Mouse (Mus musculus): ENCODE results near the gene Rgs3.
"Not testable (repeated sequence)": the region's sequence is repeated elsewhere in the genome, so short reads cannot be mapped to it uniquely, and the experiment has no call there.

The Rgs3 gene

GRCm38 (mm10) chr4:62551966-62552365, 7.7 kb upstream of the Rgs3 start:
- no peak for DNase-seq (ENCODE audit: low read depth, low spot score)

- DNase-seq (ENCODE audit: low read depth, low spot score) = no peak
These were observed 2.2 kb upstream of the Rgs3 start for GRCm38 (mm10) chr4:62557436-62557835.

- DNase-seq (ENCODE audit: low read depth, low spot score) = peak; percentile 72
These were observed 1.4 kb downstream of the Rgs3 start for GRCm38 (mm10) chr4:62560963-62561629.

GRCm38 (mm10) chr4:62561630-62562001, 2.0 kb downstream of the Rgs3 start:
- no peak for DNase-seq (ENCODE audit: low read depth, low spot score)

GRCm38 (mm10) chr4:62562006-62562405, 2.4 kb downstream of the Rgs3 start:
- no peak for DNase-seq (ENCODE audit: low read depth, low spot score)

- no peak for DNase-seq (ENCODE audit: low read depth, low spot score)
These were observed 6.9 kb downstream of the Rgs3 start for GRCm38 (mm10) chr4:62566530-62566929.

- no peak for DNase-seq (ENCODE audit: low read depth, low spot score)
These were observed 8.0 kb downstream of the Rgs3 start for GRCm38 (mm10) chr4:62567696-62568095.

- no peak for DNase-seq (ENCODE audit: low read depth, low spot score)
These were observed 8.7 kb downstream of the Rgs3 start for GRCm38 (mm10) chr4:62568359-62568758.

- no peak for DNase-seq (ENCODE audit: low read depth, low spot score)
These were observed 10.0 kb downstream of the Rgs3 start for GRCm38 (mm10) chr4:62569603-62570002.

GRCm38 (mm10) chr4:62570029-62570428, 10.4 kb downstream of the Rgs3 start:
- no peak for DNase-seq (ENCODE audit: low read depth, low spot score)

- DNase-seq (ENCODE audit: low read depth, low spot score) = peak; percentile 17
These were observed 23.0 kb downstream of the Rgs3 start for GRCm38 (mm10) chr4:62582365-62583264.

- DNase-seq (ENCODE audit: low read depth, low spot score) = peak; percentile 56
These were observed 23.8 kb downstream of the Rgs3 start for GRCm38 (mm10) chr4:62583265-62584092.

- DNase-seq (ENCODE audit: low read depth, low spot score) = no peak
These were observed 27.4 kb downstream of the Rgs3 start for GRCm38 (mm10) chr4:62587067-62587466.

GRCm38 (mm10) chr4:62590878-62591277, 31.2 kb downstream of the Rgs3 start:
- DNase-seq (ENCODE audit: low read depth, low spot score) = no peak

- DNase-seq (ENCODE audit: low read depth, low spot score) = peak; percentile 16
These were observed 31.7 kb downstream of the Rgs3 start for GRCm38 (mm10) chr4:62591326-62591725.

GRCm38 (mm10) chr4:62593546-62594240, 34.0 kb downstream of the Rgs3 start:
- not testable (repeated sequence) for DNase-seq (ENCODE audit: low read depth, low spot score)

- DNase-seq (ENCODE audit: low read depth, low spot score) = no peak
These were observed 34.8 kb downstream of the Rgs3 start for GRCm38 (mm10) chr4:62594442-62594841.

- no peak for DNase-seq (ENCODE audit: low read depth, low spot score)
These were observed 36.4 kb downstream of the Rgs3 start for GRCm38 (mm10) chr4:62596051-62596450.

GRCm38 (mm10) chr4:62600549-62600948, 40.9 kb downstream of the Rgs3 start:
- DNase-seq (ENCODE audit: low read depth, low spot score) = no peak

- DNase-seq (ENCODE audit: low read depth, low spot score) = no peak
These were observed 44.0 kb downstream of the Rgs3 start for GRCm38 (mm10) chr4:62603607-62604006.

- no peak for DNase-seq (ENCODE audit: low read depth, low spot score)
These were observed 44.4 kb downstream of the Rgs3 start for GRCm38 (mm10) chr4:62604094-62604493.

All from ES-CJ7 (cell line).